Mouse (Mus musculus) E14TG2a.4 (cell line): ENCODE measurements around the gene Rflna.

ENCODE experiments used
- CTCF ChIP-seq: conservative IDR thresholded peaks from 2 replicates; pipeline ENCODE4 v1.5.1; 2014; ENCODE audit warnings: low read length
- POU5F1 ChIP-seq: IDR thresholded peaks from 2 replicates; pipeline ENCODE4 v1.6.1; 2014; ENCODE audit warnings: low read length, borderline replicate concordance

DNA sequence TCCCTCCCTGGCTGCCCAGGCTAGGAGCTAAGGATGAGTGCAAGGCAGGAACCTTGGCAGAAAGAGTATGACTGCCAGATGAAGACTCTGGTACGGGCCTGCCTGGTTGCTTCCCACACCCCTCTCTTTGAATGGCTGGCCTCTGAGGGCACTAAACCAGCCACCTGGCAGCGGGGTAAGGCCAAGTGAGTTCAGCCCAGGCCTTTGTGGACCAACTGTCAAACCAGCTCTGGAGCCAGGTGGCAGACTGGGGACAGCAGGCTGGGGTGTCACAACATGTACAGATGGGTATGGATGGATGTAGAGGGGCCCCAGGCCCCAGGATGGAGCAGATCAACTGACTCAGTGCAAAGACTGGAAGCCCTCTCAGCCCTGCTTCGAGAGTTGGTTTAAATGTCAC, 12.0 kb downstream of the Rflna start:
- TF ChIP-seq CTCF (no peak), POU5F1 (no peak)
